Mouse (Mus musculus) B cell, adult (primary cell): ENCODE data around the gene 2610002M06Rik. TPM values are rescaled to one million over a fixed set of nuclear protein-coding genes. Genes with fewer than 3 reads are reported as not detected.

ENCODE experiments used
- total RNA-seq: library from RNA; stranded (reverse); gene quantifications from 4 replicates; pipeline ENCODE4 v1.2.4, GENCODE M21; 2023; ENCODE audit not compliant: inconsistent age

2610002M06Rik gene
- 8.8 to 10.7 TPM (median 9.5 TPM) in 4 replicates for total RNA-seq

DNA sequence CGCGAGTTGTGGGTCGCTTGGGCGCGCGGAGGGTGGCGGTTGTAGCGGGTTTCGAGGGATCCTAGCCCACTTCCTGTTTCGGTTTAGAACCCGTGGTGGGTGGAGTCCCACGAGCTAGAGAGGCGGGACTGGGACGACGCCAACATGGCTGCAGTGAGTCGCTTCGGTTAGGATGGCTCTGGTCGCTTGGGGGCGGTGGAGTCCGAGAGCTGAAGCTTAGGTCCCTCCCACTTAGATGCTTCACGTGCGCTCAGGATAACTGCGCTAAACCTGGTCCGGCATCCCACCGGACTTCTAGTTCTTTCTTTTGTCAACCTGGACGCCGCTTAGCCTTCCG, at the start of gene 2610002M06Rik:
2610002M06Rik (minus strand) TSS at position 117 of the 337 bp plus-strand sequence.

GRCm38 (mm10) chrX:107792290-107792689, 23.8 kb downstream of the 2610002M06Rik start, which contains the start of gene Tent5d:
Tent5d (plus strand) TSS chrX:107792590.

Other genes with a start within 250 kb of the 2610002M06Rik start
- gene Tbx22, start 148.4 kb downstream of the 2610002M06Rik start, total RNA-seq, result not detected in 4 replicates
- gene Tent5d, start 23.7 kb downstream of the 2610002M06Rik start, total RNA-seq, result not detected in 4 replicates
- not detected in 4 replicates for gene Gm732, start 132.1 kb upstream of the 2610002M06Rik start, total RNA-seq